Mouse (Mus musculus): ENCODE data around the gene Arl4a. TPM values are rescaled to one million over a fixed set of nuclear protein-coding genes. Genes with fewer than 3 reads are reported as not detected.

Gene Arl4a
- polyA plus RNA-seq, 1 experiment from 2014 or later: 108 TPM

DNA sequence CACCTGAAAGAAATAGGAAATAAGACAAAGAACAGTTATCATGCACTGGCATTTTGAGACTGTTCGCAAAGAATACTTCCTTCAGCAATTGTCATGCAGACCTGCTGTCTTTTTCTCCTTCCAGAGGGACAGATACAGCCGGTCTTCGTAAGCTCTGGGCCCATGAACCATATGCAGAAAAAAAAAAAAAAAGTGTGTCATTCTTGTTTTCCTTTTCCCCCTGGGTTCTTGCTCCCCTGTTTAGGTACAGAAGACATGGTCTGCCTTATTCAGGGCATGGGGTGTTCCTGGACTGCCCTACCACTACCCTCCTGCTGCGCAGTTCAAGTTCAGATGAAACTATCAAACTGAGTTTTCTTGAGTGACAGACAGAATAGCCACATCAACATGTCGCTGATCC lies 41.8 kb downstream of the Arl4a start:
- Histone ChIP-seq H3K9ac (ENCODE audit: low read depth, low read length) (no peak overlapping the region), H3K36me3 (ENCODE audit: control insufficient read depth, insufficient read depth, low read length) (no peaks in the 10 kb centered on the region), H3K4me1 (ENCODE audit: control insufficient read depth, insufficient read depth, low read depth, low read length) (peaks cover 4% of the 10 kb centered on the region), H3K27ac (ENCODE audit: low read depth, low read length) (no peak overlapping the region), H3K4me3 (ENCODE audit: low read length) (no peak overlapping the region), H3K27me3 (replicated peaks; ENCODE audit: control insufficient read depth, insufficient read depth, low read length) (no peaks in the 10 kb centered on the region), H3K4me2 (ENCODE audit: low read length) (no peak overlapping the region), H3K9me3 (ENCODE audit: control insufficient read depth, low read length) (no peaks in the 10 kb centered on the region)
- ATAC-seq: no peak
- 84% methylated on average over 5 of the region's 5 CpGs for WGBS

DNA sequence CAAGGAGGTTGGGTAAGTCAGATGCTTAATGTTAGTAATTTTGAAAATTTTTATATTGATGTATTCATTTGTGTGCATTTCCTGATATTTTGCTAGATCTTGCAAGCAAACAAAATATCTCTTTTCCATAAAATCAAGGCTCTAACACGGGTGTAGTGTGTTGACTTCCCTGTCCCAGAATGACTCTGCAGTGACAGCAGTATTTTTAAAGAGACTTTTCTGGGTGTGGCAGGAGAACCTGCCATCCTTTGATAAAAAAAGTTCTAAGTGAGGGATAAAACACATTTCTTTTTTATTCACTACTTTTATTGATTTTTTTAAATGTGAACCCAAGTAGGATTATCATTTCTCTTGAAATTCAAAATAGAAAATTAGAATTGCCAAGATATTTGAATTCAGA lies 42.2 kb downstream of the Arl4a start:
- Histone ChIP-seq H3K4me1 (ENCODE audit: control insufficient read depth, insufficient read depth, low read depth, low read length) (peaks cover 4% of the 10 kb centered on the region), H3K4me3 (ENCODE audit: low read length) (no peak overlapping the region), H3K27me3 (replicated peaks; ENCODE audit: control insufficient read depth, insufficient read depth, low read length) (no peaks in the 10 kb centered on the region), H3K36me3 (ENCODE audit: control insufficient read depth, insufficient read depth, low read length) (no peaks in the 10 kb centered on the region), H3K9me3 (ENCODE audit: control insufficient read depth, low read length) (no peaks in the 10 kb centered on the region), H3K27ac (ENCODE audit: low read depth, low read length) (no peak overlapping the region), H3K4me2 (ENCODE audit: low read length) (no peak overlapping the region), H3K9ac (ENCODE audit: low read depth, low read length) (no peak overlapping the region)
- ATAC-seq: no peak
- 80% methylated on average over 1 of the region's 1 CpGs for WGBS

- Histone ChIP-seq H3K36me3 (ENCODE audit: control insufficient read depth, insufficient read depth, low read length) (no peaks in the 10 kb centered on the region), H3K4me1 (ENCODE audit: control insufficient read depth, insufficient read depth, low read depth, low read length) (no peaks in the 10 kb centered on the region; the same call in 1 of the 2 replicates), H3K4me2 (ENCODE audit: low read length) (no peak overlapping the region), H3K27me3 (replicated peaks; ENCODE audit: control insufficient read depth, insufficient read depth, low read length) (no peaks in the 10 kb centered on the region), H3K9ac (ENCODE audit: low read depth, low read length) (no peak overlapping the region), H3K9me3 (ENCODE audit: control insufficient read depth, low read length) (no peaks in the 10 kb centered on the region), H3K4me3 (ENCODE audit: low read length) (no peak overlapping the region), H3K27ac (ENCODE audit: low read depth, low read length) (no peak overlapping the region)
- WGBS: 86% methylated on average over 6 of the region's 6 CpGs
- ATAC-seq: no peak
These were observed 45.0 kb downstream of the Arl4a start for GRCm38 (mm10) chr12:39992767-39993302.

GRCm38 (mm10) chr12:39990830-39991780 lies 46.7 kb downstream of the Arl4a start:
- no peak overlapping the region for H3K9ac ChIP-seq (ENCODE audit: low read depth, low read length)
- no peak overlapping the region for H3K27ac ChIP-seq (ENCODE audit: low read depth, low read length)
- H3K4me3 ChIP-seq (ENCODE audit: low read length): no peak overlapping the region
- H3K36me3 ChIP-seq (ENCODE audit: control insufficient read depth, insufficient read depth, low read length): no peaks in the 10 kb centered on the region
- no peak overlapping the region for H3K4me2 ChIP-seq (ENCODE audit: low read length)
- no peaks in the 10 kb centered on the region for H3K9me3 ChIP-seq (ENCODE audit: control insufficient read depth, low read length)
- no peaks in the 10 kb centered on the region for H3K27me3 ChIP-seq (replicated peaks; ENCODE audit: control insufficient read depth, insufficient read depth, low read length)
- 16% methylated on average over 4 of the region's 4 CpGs for WGBS
- peak; percentile 37; the same call in 1 of the 2 replicates for ATAC-seq
- no peaks in the 10 kb centered on the region for H3K4me1 ChIP-seq (ENCODE audit: control insufficient read depth, insufficient read depth, low read depth, low read length)

- Histone ChIP-seq H3K36me3 (ENCODE audit: control insufficient read depth, insufficient read depth, low read length) (no peaks in the 10 kb centered on the region), H3K9me3 (ENCODE audit: control insufficient read depth, low read length) (no peaks in the 10 kb centered on the region), H3K4me3 (ENCODE audit: low read length) (no peak overlapping the region), H3K27ac (ENCODE audit: low read depth, low read length) (no peak overlapping the region), H3K4me2 (ENCODE audit: low read length) (no peak overlapping the region), H3K4me1 (ENCODE audit: control insufficient read depth, insufficient read depth, low read depth, low read length) (no peaks in the 10 kb centered on the region), H3K9ac (ENCODE audit: low read depth, low read length) (no peak overlapping the region), H3K27me3 (replicated peaks; ENCODE audit: control insufficient read depth, insufficient read depth, low read length) (no peaks in the 10 kb centered on the region)
- no peak for ATAC-seq
- WGBS: 94% methylated on average over 4 of the region's 4 CpGs
These were observed 48.7 kb downstream of the Arl4a start for GRCm38 (mm10) chr12:39989136-39989535.

GRCm38 (mm10) chr12:39987177-39987576 lies 50.6 kb downstream of the Arl4a start:
- H3K27me3 ChIP-seq (replicated peaks; ENCODE audit: control insufficient read depth, insufficient read depth, low read length): no peaks in the 10 kb centered on the region
- no peaks in the 10 kb centered on the region for H3K4me1 ChIP-seq (ENCODE audit: control insufficient read depth, insufficient read depth, low read depth, low read length)
- 70% methylated on average over 4 of the region's 4 CpGs for WGBS
- no peak overlapping the region for H3K4me2 ChIP-seq (ENCODE audit: low read length)
- no peak overlapping the region for H3K27ac ChIP-seq (ENCODE audit: low read depth, low read length)
- H3K36me3 ChIP-seq (ENCODE audit: control insufficient read depth, insufficient read depth, low read length): no peaks in the 10 kb centered on the region
- peak; percentile 74 for ATAC-seq
- no peaks in the 10 kb centered on the region for H3K9me3 ChIP-seq (ENCODE audit: control insufficient read depth, low read length)
- no peak overlapping the region for H3K9ac ChIP-seq (ENCODE audit: low read depth, low read length)
- H3K4me3 ChIP-seq (ENCODE audit: low read length): no peak overlapping the region

DNA sequence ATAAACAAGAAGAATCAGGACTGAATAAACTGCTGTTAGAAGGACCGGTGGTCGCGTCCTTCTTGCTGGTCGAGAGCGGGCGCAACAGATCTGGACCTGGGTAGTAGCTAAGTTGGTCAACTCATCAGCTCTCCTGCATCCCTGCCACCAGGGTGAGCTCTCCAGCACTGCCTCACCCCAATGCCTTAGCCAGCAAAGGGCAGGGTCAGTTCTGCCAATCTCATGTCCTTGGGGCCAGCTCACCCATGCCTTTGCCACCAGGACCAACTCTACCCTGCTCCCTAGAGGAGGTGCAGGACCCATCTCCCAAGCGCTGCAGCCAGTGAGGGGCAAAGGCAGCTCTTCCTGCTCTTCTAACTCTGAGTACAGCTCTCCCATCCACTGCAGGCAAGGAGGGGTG lies 52.2 kb downstream of the Arl4a start:
- no peak for ATAC-seq
- Histone ChIP-seq H3K4me3 (ENCODE audit: low read length) (no peak overlapping the region), H3K9me3 (ENCODE audit: control insufficient read depth, low read length) (no peaks in the 10 kb centered on the region), H3K27ac (ENCODE audit: low read depth, low read length) (no peak overlapping the region), H3K4me1 (ENCODE audit: control insufficient read depth, insufficient read depth, low read depth, low read length) (no peaks in the 10 kb centered on the region), H3K36me3 (ENCODE audit: control insufficient read depth, insufficient read depth, low read length) (no peaks in the 10 kb centered on the region), H3K9ac (ENCODE audit: low read depth, low read length) (no peak overlapping the region), H3K4me2 (ENCODE audit: low read length) (no peak overlapping the region), H3K27me3 (replicated peaks; ENCODE audit: control insufficient read depth, insufficient read depth, low read length) (no peaks in the 10 kb centered on the region)
- 98% methylated on average over 7 of the region's 7 CpGs for WGBS

- no peak for ATAC-seq
- Histone ChIP-seq H3K4me3 (ENCODE audit: low read length) (no peak overlapping the region), H3K4me2 (ENCODE audit: low read length) (no peak overlapping the region), H3K4me1 (ENCODE audit: control insufficient read depth, insufficient read depth, low read depth, low read length) (peaks cover 14% of the 10 kb centered on the region), H3K9me3 (ENCODE audit: control insufficient read depth, low read length) (no peaks in the 10 kb centered on the region), H3K36me3 (ENCODE audit: control insufficient read depth, insufficient read depth, low read length) (no peaks in the 10 kb centered on the region), H3K9ac (ENCODE audit: low read depth, low read length) (no peak overlapping the region), H3K27ac (ENCODE audit: low read depth, low read length) (no peak overlapping the region), H3K27me3 (replicated peaks; ENCODE audit: control insufficient read depth, insufficient read depth, low read length) (no peaks in the 10 kb centered on the region)
- WGBS: 90% methylated on average over 1 of the region's 1 CpGs
These were observed 58.0 kb downstream of the Arl4a start for GRCm38 (mm10) chr12:39979792-39980191.

- WGBS: 97% methylated on average over 5 of the region's 5 CpGs
- Histone ChIP-seq H3K27ac (ENCODE audit: low read depth, low read length) (no peak overlapping the region), H3K4me3 (ENCODE audit: low read length) (no peak overlapping the region), H3K4me1 (ENCODE audit: control insufficient read depth, insufficient read depth, low read depth, low read length) (peaks cover 17% of the 10 kb centered on the region), H3K9ac (ENCODE audit: low read depth, low read length) (no peak overlapping the region), H3K9me3 (ENCODE audit: control insufficient read depth, low read length) (no peaks in the 10 kb centered on the region), H3K4me2 (ENCODE audit: low read length) (no peak overlapping the region), H3K27me3 (replicated peaks; ENCODE audit: control insufficient read depth, insufficient read depth, low read length) (no peaks in the 10 kb centered on the region), H3K36me3 (ENCODE audit: control insufficient read depth, insufficient read depth, low read length) (no peaks in the 10 kb centered on the region)
- no peak for ATAC-seq
These were observed 58.8 kb downstream of the Arl4a start for GRCm38 (mm10) chr12:39979066-39979465.

Measured in hindbrain, embryonic 16.5 days (tissue).